Mouse (Mus musculus) ES-E14 (cell line): ENCODE results near the gene Mn1. TPM values are rescaled to one million over a fixed set of nuclear protein-coding genes. Genes with fewer than 3 reads are reported as not detected.
A peak's percentile ranks its signal among the peaks of the same experiment; 100 is the strongest.

ENCODE experiments used
- DNase-seq: peaks from one replicate; pipeline ENCODE4 v3.0.0-alpha.2; 2013; ENCODE audit warnings: low read depth, low spot score
- H3K27ac ChIP-seq: 2 replicates; pipeline ENCODE4 v1.5.1; 2012; ENCODE audit warnings: low read depth, mild to moderate bottlenecking, low read length, moderate library complexity, mixed read lengths; ENCODE audit not compliant: poor library complexity, insufficient read depth, severe bottlenecking
- H3K36me3 ChIP-seq: 2 replicates; pipeline ENCODE4 v1.6.1; 2012; ENCODE audit warnings: mild to moderate bottlenecking, low read length, moderate library complexity, mixed read lengths; ENCODE audit not compliant: control insufficient read depth, poor library complexity, insufficient read depth, severe bottlenecking
- H3K4me1 ChIP-seq, 2 experiments: fragments of 150-350 bp in 1 of 2; sonication (generic) in 1 of 2; 2 replicates each; pipeline ENCODE4 v1.6.1; 2012; ENCODE audit warnings: low read length in 2 of 2, mild to moderate bottlenecking in 1 of 2, mixed read lengths in 1 of 2; ENCODE audit not compliant: control insufficient read depth in 2 of 2, insufficient read depth in 2 of 2, poor library complexity in 1 of 2
- H3K4me3 ChIP-seq, 2 experiments: fragments of 150-350 bp in 1 of 2; sonication (generic) in 1 of 2; 2 replicates each; pipeline ENCODE4 v1.5.1; 2012; ENCODE audit warnings: low read length in 2 of 2, low read depth in 1 of 2, mild to moderate bottlenecking in 1 of 2, mixed read lengths in 1 of 2; ENCODE audit not compliant: insufficient read depth in 1 of 2, poor library complexity in 1 of 2, severe bottlenecking in 1 of 2
- H3K9ac ChIP-seq: 2 replicates; pipeline ENCODE4 v1.6.1; 2012; ENCODE audit warnings: low read depth, mild to moderate bottlenecking, low read length, mixed read lengths; ENCODE audit not compliant: poor library complexity, insufficient read depth, severe bottlenecking
- H3K9me3 ChIP-seq: fragments of 150-350 bp; sonication (generic); 2 replicates; pipeline ENCODE4 v1.6.1; 2012; ENCODE audit warnings: low read depth, mild to moderate bottlenecking, low read length; ENCODE audit not compliant: control insufficient read depth, insufficient read depth
- CHD2 ChIP-seq: IDR thresholded peaks from 2 replicates; pipeline ENCODE4 v1.6.1; 2014; ENCODE audit warnings: mild to moderate bottlenecking, low read depth, low read length, inconsistent platforms
- HCFC1 ChIP-seq: IDR thresholded peaks from 2 replicates; pipeline ENCODE4 v1.6.1; 2012; ENCODE audit warnings: low read length, inconsistent platforms, borderline replicate concordance; ENCODE audit not compliant: insufficient read depth
- MAFK ChIP-seq: IDR thresholded peaks from 2 replicates; pipeline ENCODE4 v1.6.1; 2014; ENCODE audit warnings: mild to moderate bottlenecking, low read depth, low read length, inconsistent platforms; ENCODE audit not compliant: insufficient read depth
- ZC3H11A ChIP-seq: IDR thresholded peaks from 2 replicates; pipeline ENCODE4 v1.6.1; 2012; ENCODE audit warnings: low read depth, mild to moderate bottlenecking, inconsistent platforms, low read length, borderline replicate concordance
- ZNF384 ChIP-seq: IDR thresholded peaks from 2 replicates; pipeline ENCODE4 v1.6.1; 2012; ENCODE audit warnings: low read depth, low read length, inconsistent platforms
- in situ Hi-C, 2 experiments: fragments of 600-800 bp; cut with MboI; formaldehyde crosslinking; loops; one replicate each; pipeline ENCODE4 v1.15.1; 2025; ENCODE audit warnings: low sequenced_read_pairs in 2 of 2, inconsistent platforms in 1 of 2; ENCODE audit not compliant: unreplicated experiment in 2 of 2
- total RNA-seq: library from RNA; depleted of rRNA; stranded (reverse); fragments of 300-350 nt; gene quantifications from 2 replicates; pipeline ENCODE4 v1.2.3, GENCODE M21; 2012

Mn1 gene
- total RNA-seq, 1 experiment = 1.9 TPM

DNA sequence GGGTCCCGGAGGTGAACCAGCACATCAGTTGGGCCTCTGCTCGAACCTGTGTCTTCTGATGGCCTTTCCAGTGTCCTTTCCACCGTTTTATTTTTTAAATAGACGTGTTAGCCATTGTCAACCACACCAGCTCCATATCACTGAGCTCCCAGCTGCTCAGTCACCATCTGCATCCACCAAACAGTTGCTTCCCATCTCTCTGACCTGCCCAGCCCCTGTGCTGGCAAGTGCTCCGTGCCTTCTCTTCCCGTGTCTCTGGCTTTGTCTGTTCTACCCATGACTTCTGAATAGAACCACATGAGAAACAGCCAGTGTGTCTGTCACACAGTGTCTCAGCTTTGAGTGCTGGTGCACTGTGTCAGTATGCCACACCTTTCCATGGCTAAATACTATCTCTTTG is 12.4 kb upstream of the Mn1 start:
- DNase-seq = no peak
- Histone ChIP-seq H3K27ac (no peak overlapping the region), H3K9me3 (no peaks in the 10 kb centered on the region), H3K36me3 (no peaks in the 10 kb centered on the region), H3K9ac (no peak overlapping the region), H3K4me3 (no peak overlapping the region), H3K4me1 (peaks cover 0 to 5% of the 10 kb centered on the region in 2 experiments; a peak in 1 of 4 replicates)
- no peak for TF ChIP-seq HCFC1
- no peak for TF ChIP-seq ZC3H11A
- no peak for TF ChIP-seq MAFK
- TF ChIP-seq ZNF384 = no peak
- no peak for TF ChIP-seq CHD2
- in situ Hi-C loops = no loop called here

DNA sequence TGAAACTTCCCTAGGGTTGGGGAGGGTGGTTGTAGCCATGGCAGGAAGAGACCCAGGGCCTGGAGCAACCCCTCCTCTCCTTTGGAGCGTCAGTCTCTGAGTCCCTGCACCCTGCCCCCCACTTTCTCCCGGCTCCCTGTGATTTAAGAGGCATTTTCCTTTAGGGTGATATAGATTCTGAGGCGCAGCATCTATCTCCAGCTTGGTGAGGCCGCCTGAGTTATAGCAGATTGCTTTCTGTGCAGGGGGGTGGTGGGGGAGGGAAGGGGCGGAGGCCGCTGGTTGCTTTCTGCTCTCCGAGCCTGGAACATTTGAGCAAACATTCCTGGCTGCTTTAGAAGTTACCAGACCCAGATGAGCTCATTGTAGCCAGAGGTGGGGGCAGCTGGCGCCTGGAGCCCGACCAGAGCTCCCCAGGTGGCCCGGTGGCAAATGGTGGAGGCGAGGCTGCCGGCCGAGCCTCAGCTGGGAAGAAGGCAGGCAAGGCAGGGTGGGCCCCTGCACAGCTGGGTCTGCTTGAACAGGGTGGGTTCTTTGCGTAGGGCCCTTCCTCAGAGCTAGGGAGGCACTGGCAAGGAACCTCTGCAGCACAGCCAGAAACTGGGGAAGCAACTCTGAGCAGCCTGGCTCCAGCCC is 8.6 kb upstream of the Mn1 start:
- no peak for DNase-seq
- Histone ChIP-seq H3K9me3 (no peaks in the 10 kb centered on the region), H3K27ac (no peak overlapping the region), H3K9ac (no peak overlapping the region), H3K36me3 (no peaks in the 10 kb centered on the region), H3K4me3 (no peak overlapping the region), H3K4me1 (peaks cover 0 to 5% of the 10 kb centered on the region in 2 experiments; a peak in 1 of 4 replicates)
- TF ChIP-seq ZNF384 (no peak), HCFC1 (no peak), MAFK (no peak), ZC3H11A (no peak), CHD2 (no peak)
- in situ Hi-C loops = no loop called here

DNA sequence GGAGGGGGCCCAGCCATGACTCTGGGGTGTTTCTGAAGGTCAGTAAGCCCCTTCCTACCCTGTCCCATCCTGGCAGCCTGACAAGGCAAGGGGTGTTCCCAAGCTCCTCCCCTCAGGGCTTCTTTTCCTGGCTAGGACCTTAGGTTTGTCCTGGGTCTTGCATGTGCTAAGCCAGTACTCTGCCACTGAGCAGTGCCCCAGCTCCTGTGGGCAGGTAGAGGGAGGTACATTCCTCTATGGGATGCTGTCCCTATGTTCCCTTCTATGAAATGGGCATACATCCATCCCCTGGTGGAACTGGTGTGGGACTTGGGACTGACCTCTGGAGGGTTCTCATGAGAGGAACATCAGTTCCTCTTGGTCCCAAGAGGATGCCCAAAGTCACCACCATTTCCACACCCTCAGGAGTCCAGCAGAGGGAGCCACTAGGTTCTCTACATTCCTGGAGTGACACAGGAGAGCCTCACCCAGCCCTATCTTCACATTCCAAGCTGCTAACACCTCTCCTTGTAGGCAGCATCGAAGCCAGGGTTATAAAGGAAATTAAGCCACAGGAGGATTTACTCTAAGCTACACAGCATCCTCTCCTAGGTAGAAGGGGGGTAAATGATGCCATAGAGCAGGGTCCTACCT is 7.6 kb upstream of the Mn1 start:
- Histone ChIP-seq H3K9ac (no peak overlapping the region), H3K36me3 (no peaks in the 10 kb centered on the region), H3K4me3 (no peak overlapping the region), H3K27ac (no peak overlapping the region), H3K9me3 (no peaks in the 10 kb centered on the region), H3K4me1 (peaks cover 0 to 5% of the 10 kb centered on the region in 2 experiments; a peak in 1 of 4 replicates)
- in situ Hi-C loops = no loop called here
- peak; percentile 71 for DNase-seq
- no peak for TF ChIP-seq ZNF384
- peak; percentile 49 for TF ChIP-seq ZC3H11A

- DNase-seq = no peak
- TF ChIP-seq HCFC1 = no peak
- no peak for TF ChIP-seq ZC3H11A
- no peak for TF ChIP-seq CHD2
- no peak for TF ChIP-seq ZNF384
- TF ChIP-seq MAFK = no peak
- H3K4me1 ChIP-seq = peaks cover 0 to 5% of the 10 kb centered on the region in 2 experiments; a peak in 1 of 4 replicates
- H3K9me3 ChIP-seq = no peaks in the 10 kb centered on the region
- in situ Hi-C loops = no loop called here
- no peak overlapping the region for H3K27ac ChIP-seq
- no peak overlapping the region for H3K9ac ChIP-seq
- H3K4me3 ChIP-seq = no peak overlapping the region
- H3K36me3 ChIP-seq = no peaks in the 10 kb centered on the region
Measured at GRCm38 (mm10) chr5:111410665-111411064, 6.5 kb upstream of the Mn1 start.
